Mouse (Mus musculus): Measurements from ENCODE around the gene Astl. TPM values are rescaled to one million over a fixed set of nuclear protein-coding genes. Genes with fewer than 3 reads are reported as not detected.

Gene Astl
- polyA plus RNA-seq, 1 experiment from 2014 or later, result not detected

GRCm38 (mm10) chr2:127333945-127334603 is 4.4 kb upstream of the Astl start:
- Histone ChIP-seq H3K36me3 (ENCODE audit: control insufficient read depth, insufficient read depth, low read length) (no peaks in the 10 kb centered on the region), H3K9ac (ENCODE audit: low read depth, low read length) (no peak overlapping the region), H3K4me2 (no peak overlapping the region), H3K4me1 (ENCODE audit: control insufficient read depth, insufficient read depth, low read length) (peaks cover 34% of the 10 kb centered on the region), H3K27me3 (ENCODE audit: control insufficient read depth, insufficient read depth, low read length) (peaks cover 17% of the 10 kb centered on the region), H3K4me3 (ENCODE audit: low read depth, low read length) (no peak overlapping the region), H3K9me3 (replicated peaks; ENCODE audit: control insufficient read depth, low read length) (no peaks in the 10 kb centered on the region), H3K27ac (ENCODE audit: low read depth, low read length) (no peak overlapping the region)
- WGBS (ENCODE audit: insufficient replicate concordance), result 43% methylated on average over 5 of the region's 5 CpGs
- no peak for ATAC-seq (replicated peaks; ENCODE audit: insufficient number of reproducible peaks, low FRiP score, low TSS enrichment)

GRCm38 (mm10) chr2:127335078-127335541 is 3.3 kb upstream of the Astl start:
- WGBS (ENCODE audit: insufficient replicate concordance), result 41% methylated on average over 11 of the region's 11 CpGs
- peaks cover 28% of the 10 kb centered on the region for H3K4me1 ChIP-seq (ENCODE audit: control insufficient read depth, insufficient read depth, low read length)
- H3K4me3 ChIP-seq (ENCODE audit: low read depth, low read length), result no peak overlapping the region

GRCm38 (mm10) chr2:127335767-127336496 is 2.5 kb upstream of the Astl start, which contains the start of gene Dusp2:
Gene Dusp2 (plus strand): TSS chr2:127336159.
- H3K9me3 ChIP-seq (replicated peaks; ENCODE audit: control insufficient read depth, low read length), result no peaks in the 10 kb centered on the region
- peak within 1 kb of the TSS; percentile 75 for H3K9ac ChIP-seq (ENCODE audit: low read depth, low read length)
- peak within 1 kb of the TSS; percentile 66 for H3K4me3 ChIP-seq (ENCODE audit: low read depth, low read length)
- no peaks in the 10 kb centered on the region for H3K36me3 ChIP-seq (ENCODE audit: control insufficient read depth, insufficient read depth, low read length)
- H3K27me3 ChIP-seq (ENCODE audit: control insufficient read depth, insufficient read depth, low read length), result peaks cover 17% of the 10 kb centered on the region
- under 1% methylated on average over 60 of the region's 76 CpGs for WGBS (ENCODE audit: insufficient replicate concordance)
- H3K4me2 ChIP-seq, result peak within 1 kb of the TSS; percentile 91
- peak within 1 kb of the TSS; percentile 64 for H3K27ac ChIP-seq (ENCODE audit: low read depth, low read length)
- peak; percentile 81 for ATAC-seq (replicated peaks; ENCODE audit: insufficient number of reproducible peaks, low FRiP score, low TSS enrichment)
- peaks cover 28% of the 10 kb centered on the region for H3K4me1 ChIP-seq (ENCODE audit: control insufficient read depth, insufficient read depth, low read length)

More at GRCm38 (mm10) chr2:127335078-127335541, 3.3 kb upstream of the Astl start:
- Histone ChIP-seq H3K9me3 (replicated peaks; ENCODE audit: control insufficient read depth, low read length) (no peaks in the 10 kb centered on the region), H3K9ac (ENCODE audit: low read depth, low read length) (no peak overlapping the region), H3K27ac (ENCODE audit: low read depth, low read length) (no peak overlapping the region), H3K36me3 (ENCODE audit: control insufficient read depth, insufficient read depth, low read length) (no peaks in the 10 kb centered on the region), H3K27me3 (ENCODE audit: control insufficient read depth, insufficient read depth, low read length) (peaks cover 17% of the 10 kb centered on the region), H3K4me2 (no peak overlapping the region; the same call in 1 of the 2 replicates)
- no peak for ATAC-seq (replicated peaks; ENCODE audit: insufficient number of reproducible peaks, low FRiP score, low TSS enrichment)

- WGBS (ENCODE audit: insufficient replicate concordance), result 1% methylated on average over 33 of the region's 33 CpGs
- Histone ChIP-seq H3K4me2 (peak overlapping the region; percentile 91), H3K9me3 (replicated peaks; ENCODE audit: control insufficient read depth, low read length) (no peaks in the 10 kb centered on the region), H3K27me3 (ENCODE audit: control insufficient read depth, insufficient read depth, low read length) (peaks cover 17% of the 10 kb centered on the region), H3K27ac (ENCODE audit: low read depth, low read length) (peak overlapping the region; percentile 64), H3K9ac (ENCODE audit: low read depth, low read length) (peak overlapping the region; percentile 75), H3K4me1 (ENCODE audit: control insufficient read depth, insufficient read depth, low read length) (peaks cover 28% of the 10 kb centered on the region), H3K4me3 (ENCODE audit: low read depth, low read length) (peak overlapping the region; percentile 66), H3K36me3 (ENCODE audit: control insufficient read depth, insufficient read depth, low read length) (no peaks in the 10 kb centered on the region)
- no peak for ATAC-seq (replicated peaks; ENCODE audit: insufficient number of reproducible peaks, low FRiP score, low TSS enrichment)
Measured at GRCm38 (mm10) chr2:127336497-127336832, 2.0 kb upstream of the Astl start.

GRCm38 (mm10) chr2:127336885-127337284 is 1.6 kb upstream of the Astl start:
- no peak for ATAC-seq (replicated peaks; ENCODE audit: insufficient number of reproducible peaks, low FRiP score, low TSS enrichment)
- peak overlapping the region; percentile 66 for H3K4me3 ChIP-seq (ENCODE audit: low read depth, low read length)
- H3K9ac ChIP-seq (ENCODE audit: low read depth, low read length), result peak overlapping the region; percentile 75
- no peaks in the 10 kb centered on the region for H3K9me3 ChIP-seq (replicated peaks; ENCODE audit: control insufficient read depth, low read length)
- peaks cover 17% of the 10 kb centered on the region for H3K27me3 ChIP-seq (ENCODE audit: control insufficient read depth, insufficient read depth, low read length)
- H3K27ac ChIP-seq (ENCODE audit: low read depth, low read length), result peak overlapping the region; percentile 64
- WGBS (ENCODE audit: insufficient replicate concordance), result 22% methylated on average over 5 of the region's 5 CpGs
- H3K4me1 ChIP-seq (ENCODE audit: control insufficient read depth, insufficient read depth, low read length), result peaks cover 28% of the 10 kb centered on the region
- H3K36me3 ChIP-seq (ENCODE audit: control insufficient read depth, insufficient read depth, low read length), result no peaks in the 10 kb centered on the region
- peak overlapping the region; percentile 91 for H3K4me2 ChIP-seq

GRCm38 (mm10) chr2:127337531-127337930 is 908 bp upstream of the Astl start:
- peaks cover 28% of the 10 kb centered on the region for H3K4me1 ChIP-seq (ENCODE audit: control insufficient read depth, insufficient read depth, low read length)
- H3K9me3 ChIP-seq (replicated peaks; ENCODE audit: control insufficient read depth, low read length), result no peaks in the 10 kb centered on the region
- peaks cover 20% of the 10 kb centered on the region for H3K27me3 ChIP-seq (ENCODE audit: control insufficient read depth, insufficient read depth, low read length)
- H3K36me3 ChIP-seq (ENCODE audit: control insufficient read depth, insufficient read depth, low read length), result no peaks in the 10 kb centered on the region
- H3K9ac ChIP-seq (ENCODE audit: low read depth, low read length), result no peak overlapping the region
- WGBS (ENCODE audit: insufficient replicate concordance), result 50% methylated on average over 11 of the region's 11 CpGs
- peak overlapping the region; percentile 66 for H3K4me3 ChIP-seq (ENCODE audit: low read depth, low read length)
- no peak overlapping the region for H3K27ac ChIP-seq (ENCODE audit: low read depth, low read length)
- H3K4me2 ChIP-seq, result peak overlapping the region; percentile 91
- no peak for ATAC-seq (replicated peaks; ENCODE audit: insufficient number of reproducible peaks, low FRiP score, low TSS enrichment)

GRCm38 (mm10) chr2:127338012-127338411 is 427 bp upstream of the Astl start:
- 50% methylated on average over 7 of the region's 7 CpGs for WGBS (ENCODE audit: insufficient replicate concordance)
- Histone ChIP-seq H3K9me3 (replicated peaks; ENCODE audit: control insufficient read depth, low read length) (no peaks in the 10 kb centered on the region), H3K27ac (ENCODE audit: low read depth, low read length) (no peak overlapping the region), H3K9ac (ENCODE audit: low read depth, low read length) (no peak overlapping the region), H3K27me3 (ENCODE audit: control insufficient read depth, insufficient read depth, low read length) (peaks cover 20% of the 10 kb centered on the region), H3K4me3 (ENCODE audit: low read depth, low read length) (peak overlapping the region; percentile 66; the same call in 1 of the 2 replicates), H3K4me2 (peak overlapping the region; percentile 91), H3K36me3 (ENCODE audit: control insufficient read depth, insufficient read depth, low read length) (no peaks in the 10 kb centered on the region), H3K4me1 (ENCODE audit: control insufficient read depth, insufficient read depth, low read length) (peaks cover 25% of the 10 kb centered on the region)
- ATAC-seq (replicated peaks; ENCODE audit: insufficient number of reproducible peaks, low FRiP score, low TSS enrichment), result no peak

GRCm38 (mm10) chr2:127338833-127339232 is 394 bp downstream of the Astl start:
- H3K27ac ChIP-seq (ENCODE audit: low read depth, low read length), result no peak overlapping the region
- H3K4me3 ChIP-seq (ENCODE audit: low read depth, low read length), result no peak overlapping the region
- H3K36me3 ChIP-seq (ENCODE audit: control insufficient read depth, insufficient read depth, low read length), result no peaks in the 10 kb centered on the region
- no peak overlapping the region; the same call in 1 of the 2 replicates for H3K4me2 ChIP-seq
- peaks cover 20% of the 10 kb centered on the region for H3K27me3 ChIP-seq (ENCODE audit: control insufficient read depth, insufficient read depth, low read length)
- ATAC-seq (replicated peaks; ENCODE audit: insufficient number of reproducible peaks, low FRiP score, low TSS enrichment), result no peak
- 61% methylated on average over 4 of the region's 4 CpGs for WGBS (ENCODE audit: insufficient replicate concordance)
- H3K4me1 ChIP-seq (ENCODE audit: control insufficient read depth, insufficient read depth, low read length), result peaks cover 17% of the 10 kb centered on the region
- H3K9ac ChIP-seq (ENCODE audit: low read depth, low read length), result no peak overlapping the region
- no peaks in the 10 kb centered on the region for H3K9me3 ChIP-seq (replicated peaks; ENCODE audit: control insufficient read depth, low read length)

All from heart, embryonic 11.5 days (tissue).